Mouse (Mus musculus) lung, postnatal 0 days (tissue): Measurements from ENCODE around the gene Sypl2.

Experiments
- CTCF ChIP-seq: IDR thresholded peaks from 2 replicates; pipeline ENCODE4 v1.5.1; 2016; ENCODE audit warnings: antibody characterized with exemption, mild to moderate bottlenecking
- EP300 ChIP-seq: IDR thresholded peaks from 2 replicates; pipeline ENCODE4 v1.6.1; 2016; ENCODE audit warnings: antibody characterized with exemption, mild to moderate bottlenecking, control low read depth

DNA sequence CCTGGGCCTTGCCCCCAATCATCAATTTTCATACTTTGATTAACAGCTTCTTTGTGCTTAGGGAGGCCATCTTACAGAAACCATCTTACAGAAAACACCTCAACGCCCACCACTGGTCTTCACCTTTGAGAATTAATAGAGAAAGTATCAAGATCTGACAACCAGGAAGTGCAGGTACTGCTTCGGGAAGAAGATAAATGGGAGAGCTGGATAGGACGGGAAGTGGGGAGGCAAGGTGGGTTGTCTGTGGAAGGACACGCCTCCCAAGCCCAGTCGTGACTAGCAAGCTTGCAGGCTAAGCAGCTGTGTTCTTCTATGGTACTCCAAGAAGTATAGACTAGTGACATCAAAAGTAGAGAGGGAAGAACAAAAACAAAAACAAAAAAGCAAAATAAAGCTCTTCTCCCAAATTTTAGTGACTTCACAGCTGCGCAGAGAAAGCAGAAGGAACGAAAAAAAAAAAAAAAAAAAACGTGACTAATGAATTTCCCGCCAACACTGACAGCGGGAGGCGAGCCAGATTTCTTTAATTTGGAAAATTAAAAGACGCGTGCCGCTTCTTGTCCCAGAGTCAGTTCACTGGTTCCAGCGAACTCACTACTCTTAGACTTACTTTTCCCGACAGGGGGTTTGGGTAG lies 40.9 kb downstream of the Sypl2 start:
- TF ChIP-seq CTCF (no peak), EP300 (no peak)
